Mouse (Mus musculus): ENCODE measurements around the gene P3h3. TPM values are rescaled to one million over a fixed set of nuclear protein-coding genes. Genes with fewer than 3 reads are reported as not detected.
"Not testable (repeated sequence)": the region's sequence is repeated elsewhere in the genome, so short reads cannot be mapped to it uniquely, and the experiment has no call there.

P3h3 gene
- polyA plus RNA-seq (2011; ENCODE audit: insufficient read length, low read depth, missing spikeins): 72.7 and 76.7 TPM in 2 replicates

GRCm38 (mm10) chr6:124856916-124857839 is at the start of gene P3h3:
Gene P3h3, minus strand, starts transcription at chr6:124857752.
- H3K4me1 ChIP-seq (ENCODE audit: control insufficient read depth, insufficient read depth, low read length): no peaks in the 10 kb centered on the region
- H3K4me3 ChIP-seq (ENCODE audit: insufficient read depth, low read length): peak within 1 kb of the TSS; percentile 54
- H3K27ac ChIP-seq (ENCODE audit: insufficient read depth, low read length): peak within 1 kb of the TSS; percentile 73
- TF ChIP-seq POLR2A (IDR thresholded peaks at IDR 0.05; ENCODE audit: low read depth, low read length) (peak; percentile 75), CTCF (IDR thresholded peaks at IDR 0.05; ENCODE audit: borderline replicate concordance, insufficient read depth, low read length) (peak; percentile 39; the same call in 1 of the 2 replicates)

DNA sequence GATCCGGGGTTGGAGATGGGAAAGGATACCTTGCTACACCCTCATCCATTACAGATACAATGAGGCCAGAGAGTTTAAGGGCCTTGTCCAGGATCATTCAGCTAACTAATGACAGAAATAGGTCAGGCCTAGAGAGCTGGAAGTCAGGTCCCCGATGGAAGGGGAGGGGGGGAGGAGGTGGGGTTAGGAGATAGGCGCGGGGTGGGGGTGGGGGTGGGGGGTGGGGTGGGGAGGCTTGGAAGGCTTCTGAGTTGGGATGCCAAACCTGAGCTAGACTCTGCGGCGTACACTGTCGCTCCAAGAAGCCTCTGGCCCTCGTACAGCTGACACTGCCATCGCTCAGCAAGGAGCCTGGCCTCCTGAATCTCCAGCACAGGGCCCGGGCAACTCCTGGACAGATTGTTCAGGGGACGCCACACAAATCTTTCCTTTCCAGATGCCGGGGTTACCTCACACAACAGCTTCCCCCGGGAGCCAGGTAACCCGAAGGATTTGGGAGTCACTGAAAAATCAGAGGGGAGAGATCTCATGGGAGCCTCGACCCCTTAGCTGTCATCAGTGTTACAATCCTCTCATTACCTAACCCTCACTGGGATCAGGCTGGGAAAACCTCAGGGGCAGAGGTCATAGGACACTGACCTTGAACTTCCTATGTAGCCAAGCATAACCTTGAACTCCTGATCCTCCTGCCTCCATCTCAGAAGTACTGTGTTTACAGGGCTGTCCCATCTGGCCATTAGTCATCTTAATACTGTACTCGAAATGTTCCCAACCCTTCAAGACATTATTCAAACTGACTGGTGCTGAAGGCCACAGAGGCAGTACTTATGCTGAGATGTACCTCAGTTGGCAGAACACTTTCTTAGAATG is 47.7 kb upstream of the P3h3 start:
- TF ChIP-seq CTCF (IDR thresholded peaks at IDR 0.05; ENCODE audit: borderline replicate concordance, insufficient read depth, low read length) (no peak), POLR2A (IDR thresholded peaks at IDR 0.05; ENCODE audit: low read depth, low read length) (no peak)
- no peak overlapping the region for H3K4me3 ChIP-seq (ENCODE audit: insufficient read depth, low read length)
- peak overlapping the region; percentile 86 for H3K27ac ChIP-seq (ENCODE audit: insufficient read depth, low read length)
- H3K4me1 ChIP-seq (ENCODE audit: control insufficient read depth, insufficient read depth, low read length): no peaks in the 10 kb centered on the region; the same call in 1 of the 2 replicates

GRCm38 (mm10) chr6:124904161-124904981 is 46.8 kb upstream of the P3h3 start:
- peak overlapping the region; percentile 86 for H3K27ac ChIP-seq (ENCODE audit: insufficient read depth, low read length)
- peak overlapping the region; percentile 39 for H3K4me3 ChIP-seq (ENCODE audit: insufficient read depth, low read length)
- no peaks in the 10 kb centered on the region; the same call in 1 of the 2 replicates for H3K4me1 ChIP-seq (ENCODE audit: control insufficient read depth, insufficient read depth, low read length)
- TF ChIP-seq POLR2A (IDR thresholded peaks at IDR 0.05; ENCODE audit: low read depth, low read length) (peak; percentile 54), CTCF (IDR thresholded peaks at IDR 0.05; ENCODE audit: borderline replicate concordance, insufficient read depth, low read length) (peak; percentile 27; the same call in 1 of the 2 replicates)

- peak overlapping the region; percentile 78 for H3K27ac ChIP-seq (ENCODE audit: insufficient read depth, low read length)
- peak; percentile 94 for TF ChIP-seq CTCF (IDR thresholded peaks at IDR 0.05; ENCODE audit: borderline replicate concordance, insufficient read depth, low read length)
- TF ChIP-seq POLR2A (IDR thresholded peaks at IDR 0.05; ENCODE audit: low read depth, low read length): peak; percentile 48
- H3K4me1 ChIP-seq (ENCODE audit: control insufficient read depth, insufficient read depth, low read length): no peaks in the 10 kb centered on the region; the same call in 1 of the 2 replicates
- peak overlapping the region; percentile 39 for H3K4me3 ChIP-seq (ENCODE audit: insufficient read depth, low read length)
These were observed 46.1 kb upstream of the P3h3 start for GRCm38 (mm10) chr6:124903580-124904151.

DNA sequence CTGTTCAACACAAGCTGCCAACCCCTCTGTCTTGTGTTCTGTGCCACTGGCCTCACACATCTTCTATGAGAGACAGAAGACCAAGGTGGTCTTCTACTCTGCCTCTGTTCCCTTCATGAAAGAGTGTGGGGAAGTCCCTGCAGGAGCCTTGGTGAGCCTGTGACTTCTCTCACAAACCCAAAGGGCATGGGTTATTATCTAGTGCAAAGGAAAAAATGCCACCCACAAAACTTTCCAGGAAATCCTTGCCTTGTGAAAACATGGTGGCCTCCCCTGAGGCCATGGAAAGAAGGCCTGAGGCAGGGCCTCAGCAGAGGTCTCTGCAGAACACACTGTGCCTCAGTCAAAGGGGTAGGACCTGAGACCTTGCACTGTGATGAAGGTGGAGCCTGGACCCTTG is 44.3 kb upstream of the P3h3 start:
- no peak overlapping the region for H3K4me3 ChIP-seq (ENCODE audit: insufficient read depth, low read length)
- no peaks in the 10 kb centered on the region; the same call in 1 of the 2 replicates for H3K4me1 ChIP-seq (ENCODE audit: control insufficient read depth, insufficient read depth, low read length)
- TF ChIP-seq CTCF (IDR thresholded peaks at IDR 0.05; ENCODE audit: borderline replicate concordance, insufficient read depth, low read length) (no peak), POLR2A (IDR thresholded peaks at IDR 0.05; ENCODE audit: low read depth, low read length) (no peak)
- no peak overlapping the region for H3K27ac ChIP-seq (ENCODE audit: insufficient read depth, low read length)

DNA sequence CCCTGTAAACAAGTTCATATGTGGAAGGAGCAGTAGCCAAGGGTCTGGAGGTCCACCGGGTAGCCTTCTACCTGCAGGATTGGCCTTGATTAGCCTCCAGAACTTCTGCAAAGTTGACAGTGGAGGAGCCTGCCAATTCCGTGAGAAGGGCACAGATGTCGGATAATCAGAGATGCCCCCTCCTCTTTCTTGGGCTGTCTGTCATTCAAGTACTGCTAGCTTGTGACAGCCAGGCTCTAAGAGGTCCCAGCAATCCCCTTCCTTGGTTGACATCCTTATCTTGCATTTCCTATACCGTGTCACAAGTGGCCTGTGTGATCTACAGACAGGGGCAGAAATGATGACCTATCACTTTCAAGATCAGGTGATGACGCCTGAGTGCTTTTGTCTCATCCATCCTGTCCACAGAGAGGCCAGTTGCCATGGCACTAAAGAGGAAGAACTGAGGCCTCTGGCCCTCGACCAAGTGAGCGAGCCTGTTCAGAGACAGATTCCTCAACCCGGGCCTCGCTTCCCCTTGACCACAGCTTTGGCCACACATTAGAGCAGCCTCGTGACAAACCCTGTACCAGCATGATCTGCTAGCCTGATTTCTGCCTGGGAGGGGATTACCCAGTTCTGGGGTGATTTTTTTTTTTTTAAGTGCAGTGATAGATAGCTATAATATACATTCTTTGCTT is 43.4 kb upstream of the P3h3 start:
- Histone ChIP-seq H3K4me3 (ENCODE audit: insufficient read depth, low read length) (no peak overlapping the region), H3K4me1 (ENCODE audit: control insufficient read depth, insufficient read depth, low read length) (no peaks in the 10 kb centered on the region; the same call in 1 of the 2 replicates), H3K27ac (ENCODE audit: insufficient read depth, low read length) (no peak overlapping the region)
- no peak for TF ChIP-seq CTCF (IDR thresholded peaks at IDR 0.05; ENCODE audit: borderline replicate concordance, insufficient read depth, low read length)

GRCm38 (mm10) chr6:124900056-124900800 is 42.7 kb upstream of the P3h3 start:
- Histone ChIP-seq H3K27ac (ENCODE audit: insufficient read depth, low read length) (no peak overlapping the region), H3K4me1 (ENCODE audit: control insufficient read depth, insufficient read depth, low read length) (no peaks in the 10 kb centered on the region; the same call in 1 of the 2 replicates), H3K4me3 (ENCODE audit: insufficient read depth, low read length) (no peak overlapping the region)
- TF ChIP-seq POLR2A (IDR thresholded peaks at IDR 0.05; ENCODE audit: low read depth, low read length): no peak
- TF ChIP-seq CTCF (IDR thresholded peaks at IDR 0.05; ENCODE audit: borderline replicate concordance, insufficient read depth, low read length): no peak

- Histone ChIP-seq H3K4me3 (ENCODE audit: insufficient read depth, low read length) (no peak overlapping the region), H3K4me1 (ENCODE audit: control insufficient read depth, insufficient read depth, low read length) (no peaks in the 10 kb centered on the region), H3K27ac (ENCODE audit: insufficient read depth, low read length) (no peak overlapping the region)
- no peak for TF ChIP-seq POLR2A (IDR thresholded peaks at IDR 0.05; ENCODE audit: low read depth, low read length)
- no peak for TF ChIP-seq CTCF (IDR thresholded peaks at IDR 0.05; ENCODE audit: borderline replicate concordance, insufficient read depth, low read length)
These were observed 40.8 kb upstream of the P3h3 start for GRCm38 (mm10) chr6:124898359-124898758.

DNA sequence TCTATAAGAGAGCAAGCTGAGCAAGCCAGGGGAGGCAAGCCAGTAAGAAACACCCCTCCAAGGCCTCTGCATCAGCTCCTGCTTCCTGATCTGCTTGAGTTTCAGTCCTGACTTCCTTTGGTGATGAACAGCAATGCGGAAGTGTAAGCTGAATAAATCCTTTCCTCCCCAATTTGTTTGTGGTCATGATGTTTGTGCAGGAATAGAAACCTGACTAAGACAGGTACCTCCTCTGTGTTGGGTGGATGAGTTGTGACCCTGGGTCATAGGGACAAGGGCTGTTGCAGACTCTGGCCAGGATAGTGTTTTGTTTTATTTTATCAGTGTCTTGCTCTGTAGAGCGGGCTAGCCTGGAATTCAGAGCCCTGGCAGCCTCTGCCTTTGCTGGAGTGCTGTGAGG is 36.6 kb upstream of the P3h3 start:
- H3K4me1 ChIP-seq (ENCODE audit: control insufficient read depth, insufficient read depth, low read length); H3K4me3 ChIP-seq (ENCODE audit: insufficient read depth, low read length); H3K27ac ChIP-seq (ENCODE audit: insufficient read depth, low read length): not testable (repeated sequence)

Measured in embryonic fibroblast, embryonic 13.5 days (primary cell).